Mouse (Mus musculus): Measurements from ENCODE around the gene Stpg3.

Gene Stpg3

DNA sequence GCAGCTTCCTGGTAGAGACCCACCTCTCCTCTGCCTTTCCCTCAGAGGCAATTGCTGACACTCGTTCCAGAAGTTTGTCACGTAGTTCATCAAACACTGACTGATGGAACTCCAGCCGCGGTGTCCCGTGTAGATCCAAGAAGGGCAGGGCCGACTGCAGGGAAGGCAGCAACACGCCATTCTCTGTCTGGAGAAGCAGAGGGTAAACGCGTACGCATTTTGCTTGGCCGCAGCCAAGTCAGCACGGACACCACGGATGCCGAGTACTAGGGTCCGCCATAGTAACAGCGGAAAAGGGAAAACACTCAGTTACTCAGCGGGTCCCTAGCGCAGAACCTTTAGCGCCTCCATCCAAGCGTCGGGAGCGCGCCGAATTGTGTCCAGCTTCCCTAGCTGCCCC lies 3.8 kb downstream of the Stpg3 start:
- no peak for DNase-seq (ENCODE audit: low spot score in 2 of 2)

DNA sequence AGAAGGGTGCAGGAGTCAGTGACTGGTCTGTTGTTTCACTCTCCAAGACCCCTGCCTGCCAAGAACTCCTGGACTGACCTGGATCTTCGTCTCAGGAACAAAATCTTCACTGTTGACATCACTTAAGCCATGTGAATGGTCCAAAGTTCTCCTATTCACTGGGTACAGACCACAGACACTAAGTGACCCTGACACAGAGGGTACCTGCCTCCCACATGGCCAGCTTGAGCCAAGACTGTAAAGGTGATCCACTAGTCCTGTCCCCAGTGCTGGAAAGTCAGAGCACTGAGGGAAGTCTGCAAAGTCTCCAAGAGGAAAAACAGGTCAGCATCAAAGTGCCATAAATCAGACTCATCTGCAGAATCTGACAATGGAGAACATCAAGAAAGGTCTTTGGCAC lies 6.8 kb downstream of the Stpg3 start:
- DNase-seq (ENCODE audit: low spot score in 2 of 2), result no peak

DNA sequence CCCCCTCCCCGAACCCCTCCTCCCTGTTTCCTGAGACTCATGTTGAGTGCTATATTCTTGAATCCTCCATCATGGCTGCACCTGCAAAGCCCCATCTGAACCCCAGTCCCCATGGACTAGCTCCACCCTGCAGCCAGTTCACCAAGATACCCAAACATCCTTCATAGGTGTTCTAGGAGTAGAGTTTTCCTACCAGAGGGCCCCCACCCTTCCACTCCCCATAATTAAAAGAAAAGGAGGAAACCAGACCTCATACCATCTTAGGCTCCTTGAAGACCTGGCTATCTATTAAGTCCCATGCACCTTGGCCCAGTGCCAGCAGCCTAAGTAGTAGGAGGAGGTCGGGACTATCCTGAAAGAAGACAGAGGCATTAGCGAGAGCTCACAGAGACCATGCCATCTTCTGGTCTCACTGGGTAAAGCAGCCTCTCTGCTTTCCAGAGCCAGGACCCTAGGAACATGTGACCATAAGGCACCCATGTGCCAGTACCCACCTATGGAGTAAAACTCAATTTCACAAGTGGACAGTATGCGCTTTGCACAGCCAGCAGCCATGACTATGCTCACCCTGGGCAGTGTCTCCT lies 10.7 kb downstream of the Stpg3 start:
- DNase-seq (ENCODE audit: low spot score in 2 of 2), result no peak

DNA sequence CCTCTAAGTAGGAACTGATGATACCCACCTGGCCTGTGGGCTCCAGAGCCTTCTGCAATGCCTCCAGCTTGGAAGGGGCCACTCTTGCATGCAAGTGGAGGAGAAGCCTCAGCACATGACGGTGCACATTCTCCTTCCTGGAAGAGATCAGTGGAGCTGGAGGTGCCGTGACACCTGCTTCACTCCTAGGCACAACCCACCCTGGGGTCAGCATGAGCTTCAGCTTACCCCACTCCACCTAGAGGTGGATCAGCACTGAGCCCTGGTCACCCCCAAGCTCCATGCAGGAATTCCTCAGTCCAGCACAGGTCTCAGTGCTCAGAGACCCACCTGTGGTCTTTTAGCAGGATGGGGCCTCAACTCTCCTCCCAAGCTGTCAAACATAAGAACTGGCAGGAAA lies 13.8 kb downstream of the Stpg3 start:
- DNase-seq (ENCODE audit: low spot score in 2 of 2), result no peak

DNA sequence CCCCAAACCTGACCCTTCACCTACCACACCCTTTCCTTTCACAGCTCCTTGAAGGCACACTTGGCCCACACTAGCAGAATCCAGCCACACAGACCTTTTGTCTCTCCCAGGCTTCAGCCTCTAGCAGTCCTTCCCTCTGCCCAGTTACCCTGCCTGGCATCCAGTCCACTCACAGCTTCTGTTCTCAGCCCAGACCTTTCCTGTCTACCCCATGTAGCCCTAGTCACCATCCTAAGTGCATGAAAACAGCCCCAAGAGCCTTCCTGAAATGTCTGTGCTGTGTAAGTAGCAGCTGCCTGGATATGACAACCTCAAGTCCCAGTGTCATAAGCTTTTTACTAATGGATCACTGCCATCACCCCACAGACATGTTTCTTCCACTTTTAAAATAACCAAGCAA lies 16.5 kb downstream of the Stpg3 start:
- DNase-seq (ENCODE audit: low spot score in 2 of 2), result peak in 1 of 2 experiments; percentile 12

DNA sequence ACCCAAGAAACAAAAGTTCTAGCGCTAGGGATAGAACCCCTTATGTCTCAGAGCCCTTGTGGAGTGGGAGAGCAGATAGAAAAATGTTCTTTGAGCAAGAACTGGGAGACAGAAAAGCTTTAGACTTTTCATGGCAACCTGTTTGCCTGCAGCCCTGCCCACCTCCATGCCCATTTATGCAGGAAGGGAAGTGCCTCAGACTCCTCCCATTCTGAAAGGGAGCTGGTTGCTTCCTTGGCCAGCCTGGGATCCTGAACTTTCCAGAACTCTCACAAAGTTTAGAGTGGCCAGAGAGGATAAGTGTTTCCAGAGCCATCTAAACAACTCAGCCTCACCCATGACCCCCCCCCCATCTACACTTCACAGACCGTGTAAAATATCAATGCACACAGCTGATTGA lies 17.2 kb downstream of the Stpg3 start:
- no peak for DNase-seq (ENCODE audit: low spot score in 2 of 2)

DNA sequence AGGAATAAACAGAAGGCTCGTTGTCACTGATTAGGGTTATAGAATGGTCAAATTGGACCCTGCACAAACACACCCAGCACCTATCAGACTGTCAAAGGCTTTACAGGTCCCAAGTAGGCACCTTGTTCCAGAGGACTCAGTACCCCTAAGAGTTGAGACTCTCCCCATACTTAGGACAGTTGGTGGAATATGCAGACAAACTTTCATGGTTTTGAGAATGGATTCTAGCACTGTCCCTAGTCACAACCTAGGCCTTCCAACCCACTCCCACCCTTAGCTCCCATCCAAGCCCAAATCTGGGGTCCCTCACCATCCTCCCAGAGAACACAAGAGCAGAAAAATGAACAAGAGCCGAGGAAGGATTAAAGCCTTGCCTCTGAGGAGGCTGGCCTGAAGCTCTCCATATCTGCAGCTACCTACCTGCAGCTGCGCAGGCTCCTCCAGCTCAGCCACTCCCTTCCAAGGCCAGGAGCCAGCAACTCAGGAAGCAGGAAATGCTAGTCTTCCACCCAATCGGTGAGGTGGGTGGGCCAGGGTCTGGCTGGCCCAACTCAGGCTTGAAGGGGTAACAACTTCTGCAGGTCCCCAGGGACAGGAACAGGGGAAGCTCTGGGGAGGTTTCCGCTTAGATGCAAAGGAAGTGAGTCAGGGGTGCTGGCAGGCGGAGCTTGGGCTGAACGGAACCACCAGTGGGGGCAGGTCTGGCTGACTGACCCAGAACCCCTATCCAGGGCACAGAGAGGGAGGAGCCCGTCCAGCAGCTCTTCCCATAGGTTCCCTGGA lies 18.1 kb downstream of the Stpg3 start, which contains the start of gene Tor4a:
Tor4a (minus strand) TSS at position 715 of the 783 bp plus-strand sequence.
- peak; percentile 74 to 78 for DNase-seq (ENCODE audit: low spot score in 2 of 2)

DNA sequence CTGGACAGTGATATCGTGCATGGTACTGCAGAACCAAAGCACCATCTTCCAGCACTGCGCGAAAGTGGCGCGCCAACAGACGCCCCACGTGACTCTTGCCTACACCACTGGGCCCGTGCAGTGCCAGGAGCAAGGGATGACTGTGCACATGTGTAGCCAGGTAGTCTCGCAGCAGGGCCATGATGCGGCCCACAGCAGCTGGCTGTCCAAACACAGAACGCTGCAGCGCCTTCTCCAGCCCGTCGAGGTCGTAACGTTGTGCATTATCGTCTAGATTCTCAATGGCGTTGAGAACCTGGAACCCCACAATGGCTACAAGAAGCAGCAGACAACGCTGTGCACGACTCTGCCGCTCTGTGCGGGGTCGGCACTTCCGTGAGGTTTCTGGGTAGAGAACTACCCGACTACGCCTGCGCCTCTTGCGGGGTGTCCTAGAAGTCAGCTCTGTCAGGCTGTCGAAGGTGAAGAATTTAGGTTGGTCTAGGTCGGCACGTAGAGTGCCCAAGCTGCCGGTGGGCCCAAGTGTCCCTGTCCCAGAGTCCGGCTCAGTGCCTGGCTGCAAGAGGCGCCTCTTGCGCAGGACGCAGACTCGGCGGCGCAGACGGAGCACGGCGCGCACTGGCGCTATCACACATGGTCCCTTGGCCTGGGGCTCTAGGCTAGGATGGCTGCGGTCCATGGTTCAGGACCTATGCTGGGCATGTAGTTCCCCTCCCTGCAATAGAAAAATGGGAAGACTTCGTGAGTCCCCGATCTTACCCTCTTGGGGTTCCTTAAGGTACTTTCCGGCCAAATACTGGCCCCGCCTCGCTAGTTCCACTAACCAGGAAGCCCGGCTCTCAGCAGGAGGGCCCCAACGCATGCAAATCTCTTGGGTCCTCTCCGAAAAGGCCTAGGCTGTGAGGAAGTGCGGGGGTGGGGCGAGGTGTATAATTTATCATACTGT lies 19.0 kb downstream of the Stpg3 start:
- peak in 1 of 2 experiments; percentile 46 for DNase-seq (ENCODE audit: low spot score in 2 of 2)

DNA sequence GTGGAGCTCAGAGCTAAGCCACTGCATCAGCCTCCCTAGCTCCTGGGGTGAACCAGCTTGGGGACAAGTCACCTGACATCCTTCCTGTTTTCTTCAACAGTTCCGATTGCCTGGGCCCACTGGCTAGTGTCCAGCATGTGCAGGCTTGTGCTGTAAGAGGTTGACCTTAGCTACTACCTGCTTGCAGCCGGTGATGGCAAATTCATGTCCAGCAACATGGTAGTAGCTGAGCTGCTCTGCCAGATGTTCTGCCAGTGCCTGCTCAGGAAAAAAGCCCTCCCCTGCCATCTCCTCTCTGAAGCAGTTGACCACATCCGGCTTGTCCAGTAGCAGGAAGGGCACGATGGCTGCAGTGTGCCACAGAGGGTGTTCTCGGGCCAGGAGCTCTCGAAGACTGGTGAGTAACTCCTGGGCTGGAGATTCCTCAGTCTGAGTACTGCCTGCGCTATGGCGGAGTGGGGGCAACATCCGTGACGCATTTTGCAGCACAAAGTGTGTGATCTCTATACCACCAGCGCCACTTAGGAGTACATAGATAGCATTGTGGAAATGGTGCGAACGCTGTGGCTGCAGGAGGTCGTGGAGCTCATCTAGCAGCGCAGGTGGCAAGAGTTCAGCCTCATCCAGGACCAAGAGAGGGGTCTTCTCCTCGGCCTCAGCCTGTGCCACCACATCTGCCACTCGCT lies 19.8 kb downstream of the Stpg3 start:
- no peak for DNase-seq (ENCODE audit: low spot score in 2 of 2)

DNA sequence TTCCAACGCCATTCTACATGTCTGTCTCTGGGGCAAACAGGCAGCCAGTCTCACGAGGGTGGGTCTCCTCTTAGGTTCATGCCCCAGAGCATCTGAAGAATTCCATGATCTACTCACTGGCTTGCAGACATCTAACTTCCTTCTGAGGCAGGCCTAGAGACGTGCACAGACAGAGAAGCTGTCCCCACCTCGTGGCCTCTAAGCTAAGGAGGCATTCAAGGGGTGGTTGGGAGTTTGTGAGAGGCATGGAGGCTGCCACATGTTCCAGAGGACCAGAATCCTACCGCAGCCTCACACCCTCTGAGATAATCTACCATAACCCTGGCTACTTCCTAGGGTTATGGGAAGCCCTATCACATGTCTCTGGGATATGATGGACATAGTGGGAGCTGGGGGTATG lies 20.4 kb downstream of the Stpg3 start:
- no peak for DNase-seq (ENCODE audit: low spot score in 2 of 2)

DNA sequence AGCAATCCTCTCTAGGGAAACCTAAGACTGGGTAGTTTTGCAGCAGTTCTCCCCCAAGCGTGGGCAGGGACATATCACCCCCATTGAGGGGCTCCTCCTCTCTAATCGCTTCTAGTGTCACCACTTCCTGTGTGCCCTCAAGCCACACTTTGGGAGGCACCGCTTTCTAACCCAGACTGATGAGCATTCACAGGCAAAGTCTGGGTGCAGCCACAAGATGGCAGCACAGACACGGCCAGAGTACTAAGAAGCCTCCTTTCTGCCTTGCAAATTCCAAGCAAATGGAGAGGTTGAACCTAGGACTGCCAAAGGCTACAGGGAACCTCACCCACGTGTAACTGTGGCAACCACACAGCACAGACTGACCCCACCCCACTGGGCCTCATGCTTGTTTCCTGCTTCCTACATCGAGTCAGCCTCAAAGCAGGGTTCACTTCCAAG lies 21.1 kb downstream of the Stpg3 start:
- peak; percentile 73 to 77 for DNase-seq (ENCODE audit: low spot score in 2 of 2)

DNA sequence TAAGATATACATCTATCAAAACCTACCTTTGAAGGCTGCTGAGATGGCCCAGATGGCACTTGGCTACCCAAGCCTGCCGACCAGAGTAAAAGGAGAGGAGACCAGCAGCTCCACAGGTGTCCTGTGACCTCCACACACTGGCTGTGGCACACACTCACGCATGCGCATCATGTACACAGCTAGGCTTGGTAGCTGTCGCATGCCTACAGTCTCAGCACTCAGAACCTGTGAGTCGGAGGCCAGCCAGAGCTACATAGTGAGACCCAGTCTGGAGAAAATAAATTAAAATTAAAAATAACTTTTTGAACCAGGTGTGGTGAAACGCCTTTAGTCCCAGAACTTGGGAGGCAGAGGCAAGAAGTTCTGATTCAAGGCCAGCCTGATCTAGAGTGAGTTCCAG lies 26.6 kb downstream of the Stpg3 start:
- no peak for DNase-seq (ENCODE audit: low spot score in 2 of 2)

DNA sequence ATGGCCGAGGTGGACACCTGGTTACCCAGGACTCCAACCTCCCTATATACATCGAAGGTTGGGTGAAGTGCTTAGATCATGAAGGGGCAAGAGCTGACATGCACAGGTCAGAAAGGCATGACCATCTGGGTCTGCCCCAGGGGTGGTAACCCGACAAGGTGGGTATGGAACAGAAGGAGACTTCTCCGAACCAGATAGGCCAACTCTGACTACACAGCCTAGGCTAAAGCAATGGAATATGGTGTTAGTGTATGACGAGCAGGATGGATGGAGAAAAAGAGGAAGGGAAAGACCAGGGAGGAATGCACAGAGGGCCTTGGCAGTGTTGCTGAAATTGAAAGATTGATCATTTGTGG lies 27.9 kb downstream of the Stpg3 start:
- DNase-seq (ENCODE audit: low spot score in 2 of 2), result no peak

DNA sequence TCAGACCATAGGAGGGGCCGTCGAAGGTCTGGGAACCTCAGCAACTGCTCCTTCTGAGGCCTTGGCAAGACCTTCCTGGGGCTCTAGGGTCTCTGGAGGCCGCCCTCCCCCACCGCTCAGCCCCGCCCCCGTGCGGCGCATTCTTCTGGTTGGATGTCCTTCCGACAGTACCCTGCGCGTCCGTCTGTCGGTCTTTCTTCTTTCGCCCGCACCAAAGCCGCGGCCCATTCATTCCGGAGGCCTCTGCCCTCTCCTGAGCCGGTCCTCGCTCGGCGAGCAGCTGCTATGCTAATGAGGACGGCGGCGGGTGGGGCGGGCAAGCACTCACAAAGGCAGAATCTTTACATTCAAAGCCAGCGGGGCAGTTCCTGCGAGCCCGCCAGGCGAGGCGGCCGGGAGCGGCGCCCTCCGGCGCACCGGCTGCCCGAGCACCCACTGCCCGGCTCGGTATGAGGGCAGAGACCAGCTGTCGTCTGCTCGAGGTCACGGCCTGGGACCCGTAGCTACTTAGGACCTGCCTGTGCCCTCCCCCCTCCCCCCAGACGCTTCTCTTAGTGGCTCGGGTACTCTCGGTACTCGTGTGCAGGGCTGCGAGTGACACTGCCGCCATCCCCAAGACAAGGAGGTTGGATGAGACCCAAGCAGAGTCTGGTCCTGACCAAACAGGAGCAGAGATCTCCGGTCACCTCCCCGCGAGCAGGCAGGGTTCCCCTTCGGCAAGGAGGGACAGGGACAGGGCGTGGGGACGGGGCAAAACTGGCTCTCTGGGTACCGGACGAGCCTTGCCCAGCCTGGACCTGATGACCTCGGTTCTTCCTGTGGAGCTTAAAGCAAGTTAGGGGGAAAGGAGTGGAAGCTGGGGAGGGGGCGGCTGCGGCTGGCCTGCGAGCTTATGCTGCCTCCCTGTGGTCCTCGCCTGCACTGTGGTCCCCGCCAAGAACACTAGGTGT lies 28.5 kb downstream of the Stpg3 start:
- DNase-seq (ENCODE audit: low spot score in 2 of 2), result peak in 1 of 2 experiments; percentile 47

DNA sequence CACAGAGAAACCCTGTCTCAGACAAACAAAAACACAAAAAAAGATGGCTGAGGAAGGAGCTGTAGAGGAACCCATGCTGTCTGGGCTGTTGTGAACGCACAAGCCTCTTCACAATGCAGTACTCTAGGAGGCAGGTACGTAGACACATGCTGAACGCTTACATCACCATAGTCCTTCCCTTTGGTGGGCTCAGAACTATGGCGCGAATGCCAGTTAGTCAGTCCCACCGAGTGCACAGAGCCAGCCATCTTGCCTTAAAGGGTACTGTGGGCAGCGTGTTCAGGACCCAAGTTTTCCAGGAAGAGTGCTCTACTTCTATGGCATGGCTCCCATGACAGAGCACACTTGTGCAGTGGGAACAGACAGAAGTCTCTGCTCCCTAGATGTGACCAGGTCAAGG lies 29.9 kb downstream of the Stpg3 start:
- no peak for DNase-seq (ENCODE audit: low spot score in 2 of 2)

DNA sequence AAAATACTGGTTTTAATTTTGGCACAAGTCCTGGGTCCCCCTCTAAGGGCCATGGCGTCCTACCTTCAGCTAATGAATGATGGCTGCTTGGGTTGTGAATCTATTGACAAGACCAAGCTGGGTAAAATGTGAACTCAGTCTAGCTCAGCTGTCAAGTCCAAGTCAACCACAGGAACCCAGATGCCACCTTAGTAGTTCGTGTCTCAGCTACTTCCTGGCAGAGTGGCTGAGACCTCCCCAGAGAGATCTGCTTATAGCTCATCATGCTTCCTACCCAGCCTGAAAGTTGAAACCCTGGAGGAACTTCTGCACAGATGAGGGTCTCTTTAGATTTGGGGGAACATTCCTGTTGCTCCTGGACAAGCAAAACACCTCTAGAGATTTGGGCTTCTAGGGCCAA lies 31.1 kb downstream of the Stpg3 start:
- DNase-seq (ENCODE audit: low spot score in 2 of 2), result no peak

DNA sequence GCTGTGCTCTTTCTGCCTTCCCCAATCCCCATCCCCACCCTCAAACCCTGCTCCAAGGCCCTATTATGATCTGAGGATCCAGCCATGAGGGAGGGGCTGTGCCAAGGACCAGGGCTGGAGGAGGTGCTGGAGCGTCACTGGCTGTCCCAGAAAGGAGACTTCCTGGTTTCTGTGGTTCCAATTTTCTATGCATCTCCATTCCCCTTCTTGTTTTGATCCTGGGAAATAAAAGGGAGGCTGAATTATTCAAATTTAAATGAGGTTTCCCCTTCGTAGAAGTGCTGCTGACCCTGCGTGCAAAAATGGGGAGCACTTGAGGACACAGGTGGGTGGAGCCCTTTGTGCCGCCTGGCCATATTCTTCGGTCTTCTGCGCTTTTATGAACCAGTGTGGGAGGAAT lies 31.8 kb downstream of the Stpg3 start:
- no peak for DNase-seq (ENCODE audit: low spot score in 2 of 2)

DNA sequence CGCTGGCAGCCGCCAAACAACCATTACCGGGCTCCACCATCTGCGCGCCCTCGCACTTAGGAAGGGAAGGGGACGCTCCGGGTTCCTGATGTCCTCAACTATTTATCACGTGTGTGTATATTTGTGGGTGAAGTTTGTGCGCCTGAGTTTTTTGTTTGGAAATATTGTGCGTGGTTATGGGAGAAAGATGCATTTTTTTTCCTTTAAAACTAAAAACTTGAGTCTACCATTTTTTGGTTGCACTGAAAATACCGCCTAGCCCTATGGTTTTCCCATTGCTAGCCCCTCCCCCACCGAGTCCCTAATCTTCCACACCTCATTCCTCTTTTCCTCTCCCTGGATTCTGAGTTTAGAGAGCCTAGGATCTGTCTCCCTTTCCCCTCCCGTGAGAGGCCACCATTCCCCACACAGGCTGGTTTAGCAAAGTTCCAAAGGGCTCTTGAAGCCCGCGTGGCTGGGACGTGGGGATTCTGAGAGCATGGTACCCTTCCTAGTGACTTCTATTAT lies 32.5 kb downstream of the Stpg3 start:
- no peak for DNase-seq (ENCODE audit: low spot score in 2 of 2)

DNA sequence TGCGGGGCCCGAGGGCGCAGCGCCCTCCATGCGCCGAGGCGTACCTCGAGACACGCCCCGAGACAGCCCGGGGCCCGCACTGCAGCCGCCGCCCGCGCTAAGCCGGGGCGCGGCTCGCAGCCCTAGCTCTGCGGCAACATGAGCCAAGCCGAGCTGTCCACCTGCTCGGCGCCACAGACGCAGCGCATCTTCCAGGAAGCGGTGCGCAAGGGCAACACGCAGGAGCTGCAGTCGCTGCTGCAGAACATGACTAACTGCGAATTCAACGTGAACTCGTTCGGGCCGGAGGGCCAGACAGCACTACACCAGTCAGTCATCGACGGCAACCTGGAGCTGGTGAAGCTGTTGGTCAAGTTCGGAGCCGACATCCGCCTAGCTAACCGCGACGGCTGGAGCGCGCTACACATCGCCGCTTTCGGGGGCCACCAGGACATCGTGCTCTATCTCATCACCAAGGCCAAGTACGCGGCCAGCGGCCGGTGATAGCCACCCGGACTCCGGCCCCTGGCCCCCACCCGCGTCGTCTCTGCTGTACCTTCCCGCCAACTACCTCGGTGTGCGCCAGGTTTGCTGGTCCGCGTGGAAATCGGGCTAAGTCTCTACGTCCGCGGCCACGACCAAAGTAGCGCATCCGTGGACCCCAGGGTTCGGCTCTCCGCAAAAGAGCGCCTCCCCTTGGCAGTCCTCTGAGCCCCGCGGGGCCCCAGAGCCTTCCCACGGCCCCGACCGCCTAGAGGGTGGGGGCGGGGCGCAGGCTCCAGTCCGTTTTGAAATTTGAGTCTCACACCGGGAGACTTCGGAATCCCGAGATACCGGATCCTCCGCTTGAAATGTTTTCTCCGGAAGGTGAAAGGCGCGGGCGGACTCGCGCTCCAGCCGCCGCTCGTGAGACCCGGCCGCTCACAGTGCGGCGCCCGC lies 33.2 kb downstream of the Stpg3 start:
- DNase-seq (ENCODE audit: low spot score in 2 of 2), result no peak
